In genomic region chr6:24167734-24168327, GRCm38 (mm10) we compare ENCODE assay signal across 25 mouse cellular contexts. TPM values are rescaled to one million over a fixed set of nuclear protein-coding genes. Genes with fewer than 3 reads are reported as not detected.
DNase-seq lines count a peak whose midpoint lies in the region; ATAC-seq and TF ChIP-seq lines count a peak whose summit lies in the region.
"Had no signal": no experiment of that assay in that cellular context is flagged by ENCODE, and none has a peak within 500 bp of the region (broad histone marks: within the 10 kb centered on the region; RNA-seq: fewer than 3 reads in every experiment).

TSS of gene Slc13a1 (minus strand) at chr6:24168092.

- H3K36me3 ChIP-seq in intestine, embryonic 16.5 days (ENCODE audit: control insufficient read depth, insufficient read depth, low read length) = no peaks in the 10 kb centered on the region
- H3K36me3 ChIP-seq in small intestine, adult 2 months (ENCODE audit: control insufficient read depth, insufficient read depth, low read length) = no peaks in the 10 kb centered on the region
- H3K36me3 ChIP-seq: embryonic facial prominence, embryonic 15.5 days; forebrain, embryonic 10.5 days; forebrain, embryonic 15.5 days; heart, embryonic 10.5 days; hindbrain, embryonic 12.5 days had no signal

- TF ChIP-seq CTCF in small intestine, adult 2 months (IDR thresholded peaks at IDR 0.05; ENCODE audit: extremely low read depth, insufficient read length, insufficient replicate concordance, low read depth, low read length) = no peak

- no peak for TF ChIP-seq POLR2A in small intestine, adult 2 months (IDR thresholded peaks at IDR 0.05; ENCODE audit: low read depth, low read length)

- no peaks in the 10 kb centered on the region for H3K4me1 ChIP-seq in intestine, embryonic 16.5 days (ENCODE audit: control insufficient read depth, insufficient read depth, low read length)
- peaks cover 7% of the 10 kb centered on the region; the same call in 1 of the 2 replicates for H3K4me1 ChIP-seq in small intestine, adult 2 months (ENCODE audit: control insufficient read depth, insufficient read depth, insufficient read length, low read length)
- H3K4me1 ChIP-seq: embryonic facial prominence, embryonic 15.5 days; heart, embryonic 10.5 days; hindbrain, embryonic 12.5 days had no signal

- H3K9me3 ChIP-seq in intestine, embryonic 16.5 days (ENCODE audit: control insufficient read depth, low read length) = no peaks in the 10 kb centered on the region
- H3K9me3 ChIP-seq: embryonic facial prominence, embryonic 15.5 days; forebrain, embryonic 10.5 days; forebrain, embryonic 15.5 days; heart, embryonic 10.5 days; hindbrain, embryonic 12.5 days had no signal

- DNase-seq in kidney, adult 11 months = peak; percentile 6
- DNase-seq in kidney, postnatal 4 days = no peak
- DNase-seq in kidney, postnatal 10 days = peak; percentile 11
- DNase-seq: adrenal gland, postnatal 14 days; cerebellum, adult 8-10 months; cerebellum, postnatal 14 days; embryo, embryonic 11 days; gastrocnemius, postnatal 10 days; heart, adult 18-20 months; heart, postnatal 10 days; heart, postnatal 4 days had no signal

- no peak within 1 kb of the TSS for H3K27ac ChIP-seq in intestine, embryonic 16.5 days (ENCODE audit: low read length)
- H3K27ac ChIP-seq in small intestine, adult 2 months (ENCODE audit: insufficient read depth, low read depth, low read length) = peak within 1 kb of the TSS; percentile 59; the same call in 1 of the 2 replicates
- H3K27ac ChIP-seq: embryonic facial prominence, embryonic 15.5 days; forebrain, embryonic 10.5 days; forebrain, embryonic 15.5 days; heart, embryonic 10.5 days; hindbrain, embryonic 12.5 days had no signal

- no peaks in the 10 kb centered on the region for H3K27me3 ChIP-seq in intestine, embryonic 16.5 days (replicated peaks; ENCODE audit: control insufficient read depth, insufficient read depth, low read length)
- H3K27me3 ChIP-seq in small intestine, adult 2 months (ENCODE audit: control insufficient read depth, insufficient read depth, low read length) = no peaks in the 10 kb centered on the region
- H3K27me3 ChIP-seq: CH12.LX; embryonic facial prominence, embryonic 15.5 days; forebrain, embryonic 15.5 days; hindbrain, embryonic 12.5 days had no signal

- no peak within 1 kb of the TSS for H3K4me3 ChIP-seq in intestine, embryonic 16.5 days (ENCODE audit: low read length)
- peak within 1 kb of the TSS; percentile 64 for H3K4me3 ChIP-seq in small intestine, adult 2 months (ENCODE audit: low read depth, low read length)
- H3K4me3 ChIP-seq: embryonic facial prominence, embryonic 15.5 days; erythroblast, embryonic 14.5 days; forebrain, embryonic 10.5 days; forebrain, embryonic 15.5 days; heart, embryonic 10.5 days; hindbrain, embryonic 12.5 days had no signal

- no peak within 1 kb of the TSS for H3K9ac ChIP-seq in intestine, embryonic 16.5 days (ENCODE audit: low read depth, low read length)
- H3K9ac ChIP-seq: embryonic facial prominence, embryonic 15.5 days; forebrain, embryonic 15.5 days; hindbrain, embryonic 12.5 days had no signal

- 68% methylated on average over 5 of the region's 5 CpGs for WGBS in intestine, embryonic 16.5 days
- 37% methylated on average over 5 of the region's 5 CpGs for WGBS in small intestine, adult 2 months

- no peak within 1 kb of the TSS for H3K4me2 ChIP-seq in intestine, embryonic 16.5 days (ENCODE audit: low read depth, low read length)
- H3K4me2 ChIP-seq: embryonic facial prominence, embryonic 15.5 days; forebrain, embryonic 15.5 days; hindbrain, embryonic 12.5 days had no signal

- peak; percentile 85 for ATAC-seq in intestine, embryonic 16.5 days
- no peak for ATAC-seq in megakaryocyte, adult 5-6 weeks (ENCODE audit: poor library complexity, severe bottlenecking)
- ATAC-seq: activated CD4-positive, CD25-positive, alpha-beta regulatory T cell, adult 4 months; forebrain, embryonic 15.5 days; Patski had no signal

RNA-seq across cellular contexts. Expression of gene Slc13a1, which starts in this region (rescaled TPM):
- 0.44 and 0.73 TPM in 2 replicates for polyA plus RNA-seq in intestine, embryonic 16.5 days (2015; fragmentation: Nextera tagmentation; extraction: Ambion mirVana)
- polyA plus RNA-seq in small intestine, adult 2 months (2012; rRNA removed) = 6.1 and 117 TPM in 2 replicates
- total RNA-seq in megakaryocyte, adult 5-6 weeks (2015) = not detected in 2 replicates
- not detected in 2 replicates for total RNA-seq in megakaryocyte, adult 5-6 weeks (2017)
- total RNA-seq: adrenal gland, postnatal 14 days; CH12.LX; common myeloid progenitor, adult 5-6 weeks; gastrocnemius, postnatal 10 days; heart, postnatal 10 days had no signal
- polyA plus RNA-seq: activated CD4-positive, CD25-positive, alpha-beta regulatory T cell, adult 4 months; erythroblast, embryonic 14.5 days; heart, embryonic 10.5 days; heart, embryonic 14.5 days; Patski had no signal

Comparison
In these comparisons a context has a peak if more than half of its experiments do, and no peak if none do; other contexts are left out.
1. DNase-seq: peak in kidney, adult 11 months (single experiment) and kidney, postnatal 10 days (single experiment); none in kidney, postnatal 4 days (0 of 2).
2. Peak in ATAC-seq in intestine, embryonic 16.5 days; RNA of the gene not detected or under 1 TPM.